Mouse (Mus musculus) E14TG2a.4 (cell line): ENCODE results near the gene Dcps.

Source experiments
- CTCF ChIP-seq: conservative IDR thresholded peaks from 2 replicates; pipeline ENCODE4 v1.5.1; 2014; ENCODE audit warnings: low read length
- NANOG ChIP-seq: IDR thresholded peaks from 2 replicates; pipeline ENCODE4 v1.6.1; 2014; ENCODE audit warnings: borderline replicate concordance, low read length, mixed read lengths

GRCm38 (mm10) chr9:35095726-35096125 is 80.1 kb downstream of the Dcps start:
- no peak for TF ChIP-seq CTCF
- no peak for TF ChIP-seq NANOG
